Mouse (Mus musculus) limb, embryonic 14.5 days (tissue): ENCODE measurements at regions not wholly inside any gene's neighbourhood (a gene's known extent, or its start where the extent isn't known, plus 50 kb on each side); places are given as distances from the start of the nearest gene placed in this dataset.

ENCODE experiments used
- ATAC-seq: fragments of 200-750 bp; cut with Nextera tagmentation; 2 replicates; pipeline ENCODE4 v1.8.0; 2017; ENCODE audit warnings: low read depth, moderate number of reproducible peaks, moderate TSS enrichment; ENCODE audit not compliant: low FRiP score
- DNase-seq: peaks from one replicate; pipeline ENCODE4 v3.0.0-alpha.2; 2015; ENCODE audit warnings: low spot score
- H3K27ac ChIP-seq: fragments of 300-500 bp; sonication (generic); replicated peaks from 2 replicates; pipeline ENCODE4 v1.5.1; 2014; ENCODE audit warnings: low read depth, mild to moderate bottlenecking, low read length, moderate library complexity, mixed read lengths
- H3K27me3 ChIP-seq: fragments of 300-500 bp; sonication (generic); 2 replicates; pipeline ENCODE4 v1.6.1; 2014; ENCODE audit warnings: low read length, mixed read lengths; ENCODE audit not compliant: control insufficient read depth, insufficient read depth
- H3K36me3 ChIP-seq: fragments of 300-500 bp; sonication (generic); 2 replicates; pipeline ENCODE4 v1.6.1; 2014; ENCODE audit warnings: mild to moderate bottlenecking, low read length, moderate library complexity, mixed read lengths; ENCODE audit not compliant: control insufficient read depth, insufficient read depth
- H3K4me1 ChIP-seq: fragments of 300-500 bp; sonication (generic); 2 replicates; pipeline ENCODE4 v1.6.1; 2014; ENCODE audit warnings: antibody characterized with exemption, low read length, mixed read lengths; ENCODE audit not compliant: control insufficient read depth, insufficient read depth
- H3K4me2 ChIP-seq: fragments of 300-500 bp; sonication (generic); replicated peaks from 2 replicates; pipeline ENCODE4 v1.6.1; 2014; ENCODE audit warnings: low read depth, mild to moderate bottlenecking, low read length, moderate library complexity; ENCODE audit not compliant: severe bottlenecking
- H3K4me3 ChIP-seq: fragments of 300-500 bp; sonication (generic); replicated peaks from 2 replicates; pipeline ENCODE4 v1.5.1; 2014; ENCODE audit warnings: low read length
- H3K9ac ChIP-seq: fragments of 300-500 bp; sonication (generic); 2 replicates; pipeline ENCODE4 v1.6.1; 2014; ENCODE audit warnings: mild to moderate bottlenecking, low read depth, low read length, moderate library complexity; ENCODE audit not compliant: severe bottlenecking
- H3K9me3 ChIP-seq: fragments of 300-500 bp; sonication (generic); 2 replicates; pipeline ENCODE4 v1.6.1; 2016; ENCODE audit warnings: low read length; ENCODE audit not compliant: control insufficient read depth
- POLR2A ChIP-seq: fragments of 200-500 bp; IDR thresholded peaks from 2 replicates; pipeline ENCODE4 v1.8.0; 2012; ENCODE audit warnings: inconsistent platforms, mild to moderate bottlenecking, moderate library complexity, borderline replicate concordance; ENCODE audit not compliant: insufficient read depth, insufficient read length; ENCODE audit errors: extremely low read depth
- WGBS: fragments of 180-500 bp; shearing (Covaris S2); extraction: QIAGEN DNeasy Blood & Tissue Kit; methylation state at CpG from one replicate; pipeline ENCODE4 v1.1.7; 2014; 5-methylcytosine and 5-hydroxymethylcytosine counted together

DNA sequence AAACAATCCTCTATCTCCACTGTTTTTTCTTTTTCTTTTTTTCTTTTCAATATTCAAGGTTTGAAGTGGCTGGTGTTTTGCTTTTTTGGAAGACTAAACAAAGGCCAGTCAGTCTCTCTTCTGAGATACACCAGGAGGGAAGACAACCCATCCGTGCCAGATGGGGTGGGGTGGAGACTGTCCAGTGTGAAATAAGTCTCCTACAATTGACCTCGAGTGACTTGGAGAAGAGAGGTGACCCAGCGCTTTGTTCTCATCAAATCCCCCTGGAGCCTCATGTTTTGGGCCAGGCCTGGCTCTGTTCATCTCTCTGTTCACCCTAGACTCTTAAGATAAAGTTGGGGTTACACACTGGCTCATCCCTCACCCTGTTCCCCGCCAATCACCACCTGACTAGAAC, 169.2 kb upstream of the Tbca start:
- no peaks in the 10 kb centered on the region for H3K9me3 ChIP-seq
- ATAC-seq (no peak), DNase-seq (no peak)
- no peak overlapping the region for H3K27ac ChIP-seq
- no peaks in the 10 kb centered on the region for H3K36me3 ChIP-seq
- H3K4me1 ChIP-seq: no peaks in the 10 kb centered on the region
- no peaks in the 10 kb centered on the region for H3K27me3 ChIP-seq
- TF ChIP-seq POLR2A: no peak
- 62% methylated on average over 4 of the region's 4 CpGs for WGBS
- no peak overlapping the region for H3K4me2 ChIP-seq
- no peak overlapping the region for H3K9ac ChIP-seq
- H3K4me3 ChIP-seq: no peak overlapping the region

DNA sequence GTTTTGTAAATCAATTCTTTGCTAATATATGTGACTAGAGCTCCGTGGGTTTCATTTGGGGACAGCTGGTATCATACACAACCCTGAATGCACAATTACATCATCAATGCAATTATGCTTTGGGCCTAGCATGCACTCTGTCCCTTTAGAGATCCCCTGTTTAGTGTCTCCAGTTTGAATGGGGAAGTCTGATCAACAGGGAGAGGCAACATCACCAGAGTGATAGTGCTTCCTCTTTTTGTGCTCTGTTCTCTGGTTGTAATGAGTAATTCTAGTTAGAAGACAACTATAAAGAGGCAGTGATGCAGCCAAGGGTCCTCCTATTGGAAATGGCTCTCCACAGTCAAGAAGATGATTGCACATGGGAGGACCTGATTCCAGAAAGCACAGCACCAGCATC, 158.7 kb upstream of the Tbca start:
- DNase-seq (no peak), ATAC-seq (no peak)
- no peaks in the 10 kb centered on the region for H3K4me1 ChIP-seq
- H3K4me3 ChIP-seq: no peak overlapping the region
- no peak overlapping the region for H3K4me2 ChIP-seq
- H3K27ac ChIP-seq: no peak overlapping the region
- no peaks in the 10 kb centered on the region for H3K9me3 ChIP-seq
- H3K27me3 ChIP-seq: no peaks in the 10 kb centered on the region
- no peak overlapping the region for H3K9ac ChIP-seq
- 64% methylated on average over 1 of the region's 1 CpGs for WGBS
- TF ChIP-seq POLR2A: no peak
- no peaks in the 10 kb centered on the region for H3K36me3 ChIP-seq

DNA sequence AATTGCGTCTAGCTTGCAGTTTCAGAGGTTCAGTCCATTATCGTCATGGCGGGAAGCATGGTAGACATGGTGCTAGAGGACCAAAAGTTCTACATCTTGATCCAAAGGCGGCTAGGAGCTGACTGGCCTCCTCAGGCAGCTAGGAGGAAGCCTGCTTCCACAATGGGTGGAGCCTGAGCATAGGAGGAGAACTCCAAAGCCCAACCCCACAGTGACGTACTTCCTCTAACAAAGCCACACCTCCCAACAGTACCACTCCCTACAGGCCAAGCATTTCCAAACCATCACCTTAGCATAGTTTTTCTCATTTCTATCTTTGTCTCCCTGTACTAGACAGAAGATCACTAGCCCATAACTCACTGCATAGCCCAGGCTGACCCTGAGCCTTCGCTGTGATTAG, 158.0 kb upstream of the Tbca start:
- DNase-seq (no peak), ATAC-seq (no peak)
- Histone ChIP-seq H3K9me3 (no peaks in the 10 kb centered on the region), H3K9ac (no peak overlapping the region), H3K4me3 (no peak overlapping the region), H3K4me1 (no peaks in the 10 kb centered on the region), H3K36me3 (no peaks in the 10 kb centered on the region), H3K27ac (no peak overlapping the region), H3K4me2 (no peak overlapping the region), H3K27me3 (no peaks in the 10 kb centered on the region)
- TF ChIP-seq POLR2A: no peak
- WGBS: 88% methylated on average over 6 of the region's 6 CpGs

DNA sequence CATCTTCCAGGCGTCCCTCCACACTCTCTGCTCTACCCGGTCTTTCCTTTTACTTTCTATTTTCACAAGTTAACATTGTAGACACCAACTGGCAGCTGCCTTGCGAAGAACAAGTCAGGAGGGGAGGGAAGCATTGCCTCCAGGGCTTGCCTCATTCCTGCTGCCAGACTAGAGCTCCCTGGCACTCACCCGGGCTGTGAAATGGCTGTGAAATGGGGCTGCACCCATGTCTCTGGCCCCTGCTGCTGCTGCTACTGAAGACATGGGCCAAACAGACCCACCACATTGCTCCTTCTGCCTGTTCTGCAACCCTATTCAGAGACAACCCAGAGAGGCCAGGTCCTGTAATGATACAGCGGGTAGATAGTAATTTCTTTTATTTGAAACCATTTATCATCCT, 156.0 kb upstream of the Tbca start:
- H3K9ac ChIP-seq: no peak overlapping the region
- no peaks in the 10 kb centered on the region for H3K36me3 ChIP-seq
- no peaks in the 10 kb centered on the region for H3K4me1 ChIP-seq
- no peak overlapping the region for H3K4me2 ChIP-seq
- H3K9me3 ChIP-seq: no peaks in the 10 kb centered on the region
- H3K4me3 ChIP-seq: no peak overlapping the region
- TF ChIP-seq POLR2A: no peak
- DNase-seq (no peak), ATAC-seq (no peak)
- H3K27ac ChIP-seq: no peak overlapping the region
- no peaks in the 10 kb centered on the region for H3K27me3 ChIP-seq
- 36% methylated on average over 5 of the region's 5 CpGs for WGBS

DNA sequence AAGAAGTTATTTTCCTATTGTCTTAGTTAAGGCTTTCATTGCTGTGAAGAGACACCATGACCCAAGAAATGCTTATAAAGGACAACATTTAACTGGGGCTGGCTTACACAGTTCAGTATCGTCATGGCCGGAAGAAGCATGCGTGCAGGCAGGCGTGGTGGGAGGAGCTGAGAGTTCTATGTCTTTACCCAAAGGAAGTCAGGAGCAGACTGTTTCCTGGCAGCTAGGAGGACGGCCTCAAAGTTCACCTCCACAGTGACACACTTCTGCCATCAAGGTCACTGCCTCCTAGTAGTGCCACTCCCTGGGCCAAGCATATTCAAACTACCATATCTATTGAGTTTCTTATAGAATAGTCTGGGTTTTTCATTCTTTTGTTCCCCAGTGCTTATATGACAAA, 148.4 kb upstream of the Tbca start:
- Histone ChIP-seq H3K4me3 (no peak overlapping the region), H3K9ac (no peak overlapping the region), H3K36me3 (no peaks in the 10 kb centered on the region), H3K27ac (no peak overlapping the region), H3K27me3 (no peaks in the 10 kb centered on the region), H3K4me1 (no peaks in the 10 kb centered on the region), H3K4me2 (no peak overlapping the region), H3K9me3 (no peaks in the 10 kb centered on the region)
- WGBS: 82% methylated on average over 5 of the region's 5 CpGs
- DNase-seq (no peak), ATAC-seq (no peak)
- TF ChIP-seq POLR2A: no peak

DNA sequence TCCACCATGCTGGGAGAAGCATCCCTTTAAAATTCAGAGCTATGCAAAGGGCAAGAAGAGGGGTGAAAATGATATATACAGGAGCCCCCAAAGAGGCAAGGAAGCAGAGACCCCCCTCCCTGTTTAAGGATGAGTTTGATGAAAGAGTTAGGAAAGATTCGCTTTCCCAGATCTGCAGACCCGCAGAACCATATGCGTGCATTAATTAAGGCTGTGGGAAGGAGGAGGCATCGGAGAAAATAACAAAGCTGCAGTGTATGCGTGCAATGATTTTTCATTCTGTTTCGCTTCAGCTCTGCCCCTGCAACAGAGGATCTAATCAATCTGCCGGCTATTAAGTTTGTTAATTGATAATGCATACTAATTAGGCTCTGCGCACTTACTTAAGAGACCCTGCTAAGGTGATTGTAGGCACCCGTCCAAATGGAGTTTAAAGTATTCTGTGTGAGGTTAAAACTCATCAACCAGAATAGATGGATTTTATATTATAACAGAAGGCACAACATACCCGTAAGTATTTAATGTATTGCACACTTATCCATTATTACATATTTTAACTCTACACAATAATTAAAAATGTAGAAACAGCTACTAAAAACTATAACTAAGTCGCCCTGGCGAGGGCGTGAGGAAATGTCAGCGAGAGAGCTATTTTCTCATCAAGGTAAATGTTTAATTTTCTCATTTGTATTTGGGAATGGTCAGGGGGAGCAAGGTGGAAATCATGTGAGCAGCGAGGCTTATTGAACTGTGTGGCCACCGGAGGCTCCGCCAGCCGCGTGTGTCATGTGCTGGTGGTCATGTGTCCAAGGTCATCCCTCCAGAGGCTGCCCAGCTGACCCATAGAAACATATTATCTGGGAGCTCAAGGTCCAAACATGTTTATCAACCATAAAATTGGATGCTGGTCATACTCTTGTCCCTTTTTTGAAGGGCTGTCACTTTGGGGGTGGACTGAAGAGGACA, 143.2 kb upstream of the Tbca start:
- no peaks in the 10 kb centered on the region for H3K9me3 ChIP-seq
- no peaks in the 10 kb centered on the region for H3K4me1 ChIP-seq
- ATAC-seq (no peak), DNase-seq (no peak)
- H3K27ac ChIP-seq: no peak overlapping the region
- no peaks in the 10 kb centered on the region for H3K27me3 ChIP-seq
- WGBS: 64% methylated on average over 19 of the region's 19 CpGs
- no peaks in the 10 kb centered on the region for H3K36me3 ChIP-seq
- no peak for TF ChIP-seq POLR2A
- no peak overlapping the region for H3K4me2 ChIP-seq
- H3K4me3 ChIP-seq: no peak overlapping the region
- no peak overlapping the region for H3K9ac ChIP-seq
